Mouse (Mus musculus) G1E (cell line): ENCODE measurements around the gene Myo3b.

Source experiments
- CTCF ChIP-seq: IDR thresholded peaks from 2 replicates; pipeline ENCODE4 v1.5.1; 2012; ENCODE audit warnings: low read depth, low read length, inconsistent platforms, mixed read lengths
- GATA1 ChIP-seq: IDR thresholded peaks from 2 replicates; pipeline ENCODE4 v1.6.1; 2012; ENCODE audit warnings: borderline replicate concordance, low read length, inconsistent platforms, mixed read lengths
- TAL1 ChIP-seq: conservative IDR thresholded peaks from 2 replicates; pipeline ENCODE4 v1.6.1; 2012; ENCODE audit warnings: low read depth, low read length, inconsistent platforms, mixed read lengths

GRCm38 (mm10) chr2:70105286-70106030 is 66.5 kb downstream of the Myo3b start:
- no peak for TF ChIP-seq CTCF
- no peak for TF ChIP-seq GATA1
- no peak for TF ChIP-seq TAL1
